In the genomic region with DNA sequence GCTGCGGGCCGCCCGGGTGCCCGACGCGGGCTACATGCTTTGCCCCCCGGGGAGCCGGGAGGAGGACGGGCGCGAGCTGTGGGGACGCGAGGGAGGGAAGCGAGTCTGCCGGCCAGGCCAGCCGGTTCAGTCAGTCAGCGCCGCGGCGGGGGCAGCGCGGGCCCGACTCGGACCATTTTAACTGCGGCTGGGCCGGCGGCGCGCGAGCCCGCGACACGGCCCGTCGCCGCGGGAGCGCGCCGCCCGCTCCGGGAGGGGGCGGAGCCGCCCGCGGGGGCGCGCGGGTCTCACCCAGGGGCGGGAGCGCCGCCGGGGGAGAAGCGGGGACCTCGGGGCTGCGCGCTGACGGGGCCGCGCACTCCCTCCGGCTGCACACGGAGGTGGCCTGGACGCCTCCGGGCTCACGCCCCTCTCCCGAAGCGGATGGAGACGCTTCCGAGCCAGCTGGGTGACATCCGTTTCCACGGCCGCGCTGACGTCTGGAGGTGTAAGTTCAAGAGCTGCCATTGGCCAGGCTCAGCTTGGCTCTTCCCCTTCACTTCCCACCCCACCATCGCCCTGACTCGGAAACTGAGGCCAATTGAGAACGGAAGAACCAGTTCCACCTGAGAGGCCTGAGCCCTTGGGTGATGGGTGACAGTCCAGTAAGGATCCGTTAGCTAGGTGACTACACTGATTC, we compare ENCODE assay signal across 8 mouse cellular contexts. TPM values are rescaled to one million over a fixed set of nuclear protein-coding genes. Genes with fewer than 3 reads are reported as not detected.
DNase-seq lines count a peak whose midpoint lies in the region; ATAC-seq and TF ChIP-seq lines count a peak whose summit lies in the region.

No protein-coding gene starts in this region.

- peak overlapping the region; percentile 92 for H3K27ac ChIP-seq in cortical plate, adult 2 months (ENCODE audit: insufficient read depth, low read length)

- peak overlapping the region; percentile 46 for H3K4me3 ChIP-seq in cortical plate, adult 2 months (ENCODE audit: insufficient read depth, low read length)

- ATAC-seq in activated CD4-positive, CD25-positive, alpha-beta regulatory T cell, adult 4 months = peak; percentile 90
- peak; percentile 73 for ATAC-seq in megakaryocyte, adult 5-6 weeks (ENCODE audit: poor library complexity, severe bottlenecking)

- peaks cover 11% of the 10 kb centered on the region for H3K4me1 ChIP-seq in cortical plate, adult 2 months (ENCODE audit: control insufficient read depth, insufficient read depth, low read length)

- DNase-seq in gastrocnemius, postnatal 10 days = peak; percentile 81
- peak; percentile 61 for DNase-seq in hindlimb bud, embryonic 11.5 days (ENCODE audit: extremely low spot score, low read depth, low spot score)
- peak; percentile 68 to 82 for DNase-seq in left cerebral cortex, adult 8-10 months (ENCODE audit: low spot score in 2 of 2)
- DNase-seq in right cerebral cortex, adult 18-20 months = peak; percentile 89
- peak; percentile 79 for DNase-seq in urinary bladder, adult 2 months (ENCODE audit: low spot score)

- peak; percentile 66 for TF ChIP-seq POLR2A in cortical plate, adult 2 months (IDR thresholded peaks at IDR 0.05; ENCODE audit: extremely low read depth, insufficient read depth, low read length)

- no peak for TF ChIP-seq CTCF in cortical plate, adult 2 months (IDR thresholded peaks at IDR 0.05; ENCODE audit: extremely low read depth, insufficient read depth, low read length)

RNA-seq across cellular contexts. Expression of a gene that starts 0.5 kb away (rescaled TPM):
- polyA plus RNA-seq in activated CD4-positive, CD25-positive, alpha-beta regulatory T cell, adult 4 months (2017; shearing (Covaris generic)) = 10 to 100 TPM in 1 of 2 experiments, 1 to 10 TPM in 1; 5.1 to 10.1 TPM
- polyA plus RNA-seq in cortical plate, adult 2 months (2012; rRNA removed) = 28.9 TPM in 2 replicates
- 10 to 100 TPM; 29.2 to 30.7 TPM for total RNA-seq in gastrocnemius, postnatal 10 days (2021)
- total RNA-seq in left cerebral cortex, adult 8-10 months (2022) = 10 to 100 TPM; 55.6 to 64.1 (median 60.9) TPM
- 13.0 and 13.9 TPM in 2 replicates for total RNA-seq in megakaryocyte, adult 5-6 weeks (2015)
- 5.1 and 9.3 TPM in 2 replicates for total RNA-seq in megakaryocyte, adult 5-6 weeks (2017)
- polyA plus RNA-seq in urinary bladder, adult 2 months (2012; rRNA removed) = 11.8 and 14.0 TPM in 2 replicates

Comparison
In these comparisons a context has a peak if more than half of its experiments do, and no peak if none do; other contexts are left out.
1. Peak in every context shown above with its lines: DNase-seq, ATAC-seq, H3K4me3 ChIP-seq and H3K27ac ChIP-seq.